Mouse (Mus musculus) CH12.LX (cell line): Measurements from ENCODE around the gene Arl8a.

Source experiments
- CHD2 ChIP-seq: IDR thresholded peaks from 2 replicates; pipeline ENCODE4 v1.6.1; 2011; ENCODE audit warnings: low read length, improper control_type of control experiment
- CTCF ChIP-seq, 2 experiments: IDR thresholded peaks in 1 of 2; conservative IDR thresholded peaks in 1 of 2; 2 replicates each; pipeline ENCODE4 v1.5.1; 2011 to 2012; ENCODE audit warnings: low read depth in 2 of 2, low read length in 2 of 2, improper control_type of control experiment in 1 of 2, inconsistent platforms in 1 of 2, mild to moderate bottlenecking in 1 of 2, moderate library complexity in 1 of 2
- EP300 ChIP-seq: IDR thresholded peaks from 2 replicates; pipeline ENCODE4 v1.6.1; 2011; ENCODE audit warnings: low read length, improper control_type of control experiment
- GABPA ChIP-seq: IDR thresholded peaks from 2 replicates; pipeline ENCODE4 v1.6.1; 2012; ENCODE audit warnings: low read depth, low read length, improper control_type of control experiment, inconsistent platforms; ENCODE audit not compliant: insufficient replicate concordance
- POLR2A ChIP-seq: IDR thresholded peaks from 2 replicates; pipeline ENCODE4 v1.6.1; 2011; ENCODE audit warnings: low read depth, mild to moderate bottlenecking, improper control_type of control experiment, low read length
- TBP ChIP-seq: conservative IDR thresholded peaks from 2 replicates; pipeline ENCODE4 v1.6.1; 2011; ENCODE audit warnings: low read depth, low read length, improper control_type of control experiment
- TCF12 ChIP-seq: IDR thresholded peaks from 2 replicates; pipeline ENCODE4 v1.6.1; 2014; ENCODE audit warnings: low read depth, mild to moderate bottlenecking, inconsistent platforms, low read length, improper control_type of control experiment

DNA sequence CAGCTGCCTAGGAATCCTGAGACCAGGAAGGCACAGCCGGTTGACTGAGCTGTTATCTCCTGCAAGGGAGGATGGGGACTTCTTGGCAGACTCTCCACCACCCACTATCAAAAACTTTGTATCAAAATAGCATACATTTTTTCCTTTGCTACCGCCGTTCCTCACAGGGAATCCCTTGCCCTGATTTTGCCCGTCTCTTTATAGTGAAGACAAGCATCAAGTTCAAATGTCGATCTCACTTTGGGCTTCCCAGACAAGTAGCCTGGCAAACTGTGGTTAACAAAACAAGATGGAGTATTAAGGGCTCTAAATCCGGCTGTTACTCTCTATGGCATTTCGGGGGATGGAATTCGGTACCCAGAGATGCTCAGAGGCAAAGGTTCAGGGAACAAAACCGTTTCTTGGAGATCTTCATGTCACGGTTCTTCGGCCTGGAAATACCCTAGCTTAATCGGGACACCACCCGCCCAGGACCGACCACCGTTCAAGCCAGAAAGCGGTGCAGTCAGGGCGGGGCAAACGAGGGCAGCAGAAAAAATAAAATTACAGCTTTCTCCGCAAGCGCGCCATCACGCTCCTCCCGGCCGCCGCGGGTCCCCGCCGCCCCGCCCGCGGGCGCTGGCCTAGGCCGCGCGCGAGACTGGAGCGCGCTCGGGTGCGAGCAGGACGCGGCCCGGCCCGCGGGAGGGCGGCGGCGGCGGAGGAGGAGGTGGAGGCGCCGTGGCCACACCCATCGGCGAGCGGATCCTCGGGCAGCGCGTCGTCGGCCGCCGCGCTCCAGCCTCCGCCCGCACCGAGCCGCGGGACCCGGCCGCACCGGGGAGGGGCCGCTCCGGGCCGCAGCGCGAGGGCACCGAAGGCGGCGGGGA, at the start of gene Arl8a:
- TF ChIP-seq POLR2A, result peak; percentile 32
- TF ChIP-seq CTCF (conservative IDR thresholded peaks at IDR 0.05 in 1 of 2, IDR thresholded peaks at IDR 0.05 in 1 of 2; ENCODE audit: low read depth in 2 of 2, low read length in 2 of 2), result no peak
- TF ChIP-seq TBP, result no peak
- no peak for TF ChIP-seq GABPA
- no peak for TF ChIP-seq TCF12
- TF ChIP-seq CHD2, result 0 out of 2 replicates have a peak, but pooled peaks have one; percentile 15
- TF ChIP-seq EP300, result no peak
